Mouse (Mus musculus) forebrain, embryonic 11.5 days (tissue): ENCODE results near the gene Srxn1. TPM values are rescaled to one million over a fixed set of nuclear protein-coding genes. Genes with fewer than 3 reads are reported as not detected.

Source experiments
- ATAC-seq: fragments of 200-750 bp; cut with Nextera tagmentation; replicated peaks from 2 replicates; pipeline ENCODE4 v1.8.0; 2017; ENCODE audit warnings: moderate TSS enrichment; ENCODE audit not compliant: low FRiP score
- DNase-seq: peaks from one replicate; pipeline ENCODE4 v3.0.0-alpha.2; 2017; ENCODE audit warnings: low spot score
- H3K27ac ChIP-seq: fragments of 300-500 bp; sonication (generic); 2 replicates; pipeline ENCODE4 v1.5.1; 2014; ENCODE audit warnings: low read depth, low read length
- H3K27me3 ChIP-seq: fragments of 300-500 bp; sonication (generic); 2 replicates; pipeline ENCODE4 v1.6.1; 2014; ENCODE audit warnings: mild to moderate bottlenecking, low read length, mixed read lengths; ENCODE audit not compliant: control insufficient read depth, insufficient read depth
- H3K36me3 ChIP-seq: fragments of 300-500 bp; sonication (generic); 2 replicates; pipeline ENCODE4 v1.6.1; 2014; ENCODE audit warnings: mild to moderate bottlenecking, low read length, moderate library complexity, mixed read lengths; ENCODE audit not compliant: control insufficient read depth, insufficient read depth
- H3K4me1 ChIP-seq: fragments of 300-500 bp; sonication (generic); replicated peaks from 2 replicates; pipeline ENCODE4 v1.6.1; 2014; ENCODE audit warnings: low read length, mixed read lengths; ENCODE audit not compliant: control insufficient read depth, insufficient read depth
- H3K4me2 ChIP-seq: fragments of 300-500 bp; sonication (generic); 2 replicates; pipeline ENCODE4 v1.6.1; 2014; ENCODE audit warnings: low read depth, mild to moderate bottlenecking, low read length, moderate library complexity, mixed read lengths; ENCODE audit not compliant: severe bottlenecking
- H3K4me3 ChIP-seq: fragments of 300-500 bp; sonication (generic); 2 replicates; pipeline ENCODE4 v1.5.1; 2014; ENCODE audit warnings: low read depth, low read length
- H3K9ac ChIP-seq: fragments of 300-500 bp; sonication (generic); 2 replicates; pipeline ENCODE4 v1.6.1; 2014; ENCODE audit warnings: low read length
- H3K9me3 ChIP-seq: fragments of 300-500 bp; sonication (generic); 2 replicates; pipeline ENCODE4 v1.6.1; 2016; ENCODE audit warnings: low read length, mixed read lengths; ENCODE audit not compliant: control insufficient read depth
- WGBS: fragments of 180-500 bp; shearing (Covaris S2); extraction: QIAGEN DNeasy Blood & Tissue Kit; methylation state at CpG from one replicate; pipeline ENCODE4 v1.1.7; 2014; 5-methylcytosine and 5-hydroxymethylcytosine counted together
- polyA plus RNA-seq: library from polyadenylated mRNA; unstranded; fragments of >200 nt; fragmentation: Nextera tagmentation; extraction: Ambion mirVana; gene quantifications from 2 replicates; pipeline ENCODE4 v1.2.1, GENCODE M21; 2014

Gene Srxn1
- polyA plus RNA-seq, 1 experiment from 2014 or later: 14.3 TPM

DNA sequence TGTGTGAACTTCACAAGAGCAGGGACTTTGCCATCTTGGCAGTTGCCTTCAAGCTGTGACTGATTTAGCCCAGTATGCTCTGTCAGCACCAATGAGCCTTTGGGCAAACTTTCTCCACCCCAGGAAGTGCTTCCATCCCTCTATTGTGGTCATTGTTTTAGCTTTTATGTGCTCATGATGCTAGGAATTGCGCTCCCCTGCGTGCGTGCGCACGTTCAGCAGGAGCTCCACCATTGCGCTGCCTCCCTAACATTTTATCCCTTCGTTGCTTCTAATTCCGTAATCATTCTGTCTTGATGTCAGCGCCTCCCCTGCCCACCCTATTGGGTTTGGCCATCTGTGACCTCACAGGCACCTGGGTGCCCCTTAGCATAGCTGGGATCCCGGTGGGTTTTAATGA is 1.3 kb downstream of the Srxn1 start:
- Histone ChIP-seq H3K4me1 (peaks cover 7% of the 10 kb centered on the region; the same call in 1 of the 2 replicates), H3K4me3 (no peak overlapping the region), H3K27me3 (no peaks in the 10 kb centered on the region; the same call in 1 of the 2 replicates), H3K9ac (no peak overlapping the region), H3K36me3 (no peaks in the 10 kb centered on the region), H3K4me2 (peak overlapping the region; percentile 89; the same call in 1 of the 2 replicates), H3K27ac (no peak overlapping the region), H3K9me3 (no peaks in the 10 kb centered on the region)
- ATAC-seq: no peak
- 95% methylated on average over 10 of the region's 10 CpGs for WGBS
- DNase-seq: no peak

DNA sequence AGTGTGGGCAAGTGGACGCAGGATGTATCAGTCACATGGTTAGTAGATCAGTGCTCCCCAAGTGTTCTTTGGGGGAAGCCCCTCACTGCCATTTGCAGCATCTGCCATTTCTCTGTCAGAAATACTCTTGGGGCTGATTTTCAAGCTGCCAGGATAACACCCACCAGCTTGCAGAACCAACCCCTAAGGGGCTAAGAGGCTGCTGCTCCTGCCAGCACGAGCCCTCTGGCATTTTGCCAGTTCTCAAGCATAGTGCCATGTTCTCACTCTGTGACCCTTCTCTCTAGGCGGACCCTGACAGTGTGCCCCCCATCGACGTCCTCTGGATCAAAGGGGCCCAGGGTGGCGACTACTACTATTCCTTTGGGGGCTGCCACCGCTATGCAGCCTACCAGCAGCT is 3.4 kb downstream of the Srxn1 start:
- Histone ChIP-seq H3K27ac (no peak overlapping the region), H3K9ac (no peak overlapping the region), H3K4me1 (peaks cover 7% of the 10 kb centered on the region; the same call in 1 of the 2 replicates), H3K9me3 (no peaks in the 10 kb centered on the region), H3K4me2 (no peak overlapping the region), H3K36me3 (no peaks in the 10 kb centered on the region), H3K27me3 (no peaks in the 10 kb centered on the region), H3K4me3 (no peak overlapping the region)
- DNase-seq: no peak
- no peak for ATAC-seq
- 76% methylated on average over 7 of the region's 7 CpGs for WGBS

GRCm38 (mm10) chr2:152109386-152109785 is 4.1 kb downstream of the Srxn1 start:
- Histone ChIP-seq H3K9ac (no peak overlapping the region), H3K4me1 (peaks cover 10% of the 10 kb centered on the region; the same call in 1 of the 2 replicates), H3K4me3 (no peak overlapping the region), H3K9me3 (no peaks in the 10 kb centered on the region), H3K36me3 (no peaks in the 10 kb centered on the region), H3K4me2 (no peak overlapping the region), H3K27ac (no peak overlapping the region), H3K27me3 (no peaks in the 10 kb centered on the region)
- 87% methylated on average over 5 of the region's 5 CpGs for WGBS
- DNase-seq (no peak), ATAC-seq (no peak)

- Histone ChIP-seq H3K9me3 (no peaks in the 10 kb centered on the region), H3K9ac (no peak overlapping the region), H3K4me3 (no peak overlapping the region), H3K27ac (no peak overlapping the region), H3K36me3 (no peaks in the 10 kb centered on the region), H3K27me3 (no peaks in the 10 kb centered on the region), H3K4me2 (no peak overlapping the region), H3K4me1 (peaks cover 11% of the 10 kb centered on the region)
- ATAC-seq (no peak), DNase-seq (no peak)
- WGBS: 67% methylated on average over 2 of the region's 2 CpGs
Observed at GRCm38 (mm10) chr2:152111311-152111710, 6.0 kb downstream of the Srxn1 start.

- H3K27ac ChIP-seq: no peak overlapping the region
- no peak overlapping the region for H3K9ac ChIP-seq
- no peak overlapping the region for H3K4me3 ChIP-seq
- peaks cover 11% of the 10 kb centered on the region for H3K4me1 ChIP-seq
- ATAC-seq: peak; percentile 79
- no peaks in the 10 kb centered on the region for H3K9me3 ChIP-seq
- H3K4me2 ChIP-seq: no peak overlapping the region
- H3K27me3 ChIP-seq: no peaks in the 10 kb centered on the region
- peak; percentile 95 for DNase-seq
- H3K36me3 ChIP-seq: no peaks in the 10 kb centered on the region
- 9% methylated on average over 7 of the region's 7 CpGs for WGBS
Observed at GRCm38 (mm10) chr2:152111920-152112319, 6.6 kb downstream of the Srxn1 start.

- 81% methylated on average over 5 of the region's 5 CpGs for WGBS
- Histone ChIP-seq H3K27me3 (no peaks in the 10 kb centered on the region), H3K4me2 (no peak overlapping the region), H3K4me1 (peaks cover 11% of the 10 kb centered on the region), H3K9ac (no peak overlapping the region), H3K4me3 (no peak overlapping the region), H3K36me3 (no peaks in the 10 kb centered on the region), H3K27ac (no peak overlapping the region), H3K9me3 (no peaks in the 10 kb centered on the region)
- ATAC-seq (no peak), DNase-seq (no peak)
Observed at GRCm38 (mm10) chr2:152112490-152112889, 7.2 kb downstream of the Srxn1 start.

GRCm38 (mm10) chr2:152112970-152113369 is 7.7 kb downstream of the Srxn1 start:
- no peak for ATAC-seq
- Histone ChIP-seq H3K36me3 (no peaks in the 10 kb centered on the region), H3K9ac (no peak overlapping the region), H3K4me2 (no peak overlapping the region), H3K4me1 (peaks cover 11% of the 10 kb centered on the region), H3K4me3 (no peak overlapping the region), H3K9me3 (no peaks in the 10 kb centered on the region), H3K27ac (no peak overlapping the region), H3K27me3 (no peaks in the 10 kb centered on the region)
- 78% methylated on average over 10 of the region's 10 CpGs for WGBS
- DNase-seq: no peak

DNA sequence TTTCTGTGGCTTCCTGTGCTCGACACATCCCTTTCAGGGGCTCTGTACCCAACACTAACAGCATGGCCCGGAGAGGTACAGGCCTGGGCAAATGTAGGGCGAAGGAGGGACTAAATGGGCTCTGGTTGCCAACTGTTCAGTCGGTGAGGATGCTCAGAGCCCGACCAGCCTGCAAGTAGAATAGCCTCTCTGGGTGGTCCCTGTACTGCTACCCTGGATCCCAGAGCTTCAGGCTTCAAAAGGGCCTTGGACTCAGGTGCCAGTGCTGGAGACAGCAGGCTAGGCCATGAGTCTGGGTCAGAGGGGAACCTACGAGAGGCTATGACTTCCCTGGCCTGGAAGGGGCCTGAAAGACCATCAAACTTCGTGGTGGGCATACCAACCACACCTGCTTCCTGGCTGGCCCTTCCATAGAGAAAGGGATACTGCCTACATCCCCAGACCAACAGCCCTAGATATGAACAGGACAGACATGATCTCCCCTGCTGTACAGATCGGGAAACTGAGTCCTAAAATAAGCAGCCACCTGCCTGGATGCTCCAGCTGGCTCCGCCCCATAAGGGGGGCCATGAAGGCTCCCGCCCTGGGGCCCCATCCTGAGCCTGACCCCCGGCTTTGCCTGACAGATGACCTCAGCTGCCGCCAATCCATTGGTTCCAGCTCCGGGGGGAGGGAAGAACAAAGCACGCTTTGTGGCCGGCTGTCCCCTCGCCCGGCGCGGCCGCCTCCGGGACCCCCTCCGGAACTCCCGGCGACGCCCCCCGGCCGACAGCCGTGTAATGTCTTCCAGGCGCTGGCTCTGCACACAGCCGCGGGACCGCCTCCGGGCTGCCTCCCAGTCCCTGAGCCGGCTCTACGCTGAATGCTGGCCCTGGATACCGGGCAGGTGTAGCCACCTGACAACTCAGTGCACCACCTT is 9.0 kb downstream of the Srxn1 start:
- H3K4me3 ChIP-seq: peak overlapping the region; percentile 19
- no peaks in the 10 kb centered on the region for H3K27me3 ChIP-seq
- peaks cover 11% of the 10 kb centered on the region for H3K4me1 ChIP-seq
- no peaks in the 10 kb centered on the region for H3K9me3 ChIP-seq
- H3K27ac ChIP-seq: no peak overlapping the region
- H3K36me3 ChIP-seq: no peaks in the 10 kb centered on the region
- DNase-seq (peak; percentile 75), ATAC-seq (peak; percentile 63)
- peak overlapping the region; percentile 39 for H3K9ac ChIP-seq
- peak overlapping the region; percentile 55 for H3K4me2 ChIP-seq
- WGBS: 11% methylated on average over 35 of the region's 36 CpGs

DNA sequence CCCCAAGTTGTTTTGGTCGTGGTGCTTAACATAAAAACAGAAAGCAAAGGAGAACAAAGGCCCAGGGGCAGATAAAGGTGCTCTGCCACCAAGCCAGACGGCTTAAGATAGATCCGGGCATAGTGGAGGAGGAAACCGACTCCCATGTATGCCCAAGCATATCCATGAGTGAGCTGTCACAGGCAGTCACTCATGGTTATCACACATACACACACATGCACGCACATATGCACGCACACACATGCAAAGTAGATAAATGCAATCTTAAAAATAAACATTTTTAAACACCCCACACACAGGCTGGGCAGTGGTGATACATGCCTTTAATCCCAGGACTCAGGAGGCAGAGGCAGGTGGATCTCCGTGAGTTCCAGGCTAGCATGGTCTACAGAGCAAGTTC is 12.4 kb downstream of the Srxn1 start:
- ATAC-seq (no peak), DNase-seq (no peak)
- no peaks in the 10 kb centered on the region for H3K27me3 ChIP-seq
- H3K9me3 ChIP-seq: no peaks in the 10 kb centered on the region
- no peak overlapping the region for H3K4me2 ChIP-seq
- H3K4me1 ChIP-seq: peaks cover 11% of the 10 kb centered on the region
- no peak overlapping the region for H3K4me3 ChIP-seq
- 87% methylated on average over 7 of the region's 7 CpGs for WGBS
- H3K27ac ChIP-seq: no peak overlapping the region
- H3K36me3 ChIP-seq: no peaks in the 10 kb centered on the region
- no peak overlapping the region for H3K9ac ChIP-seq
